Comparison of ENCODE assay signal across 24 mouse cellular contexts in genomic region chr1:127259669-127260068, GRCm38 (mm10).
"Had no signal": no experiment of that assay in that cellular context is flagged by ENCODE, and none has a peak within 500 bp of the region (broad histone marks: within the 10 kb centered on the region; RNA-seq: fewer than 3 reads in every experiment).

No protein-coding gene starts in this region.

- ATAC-seq: liver, postnatal 0 days; lung, postnatal 0 days; midbrain, embryonic 13.5 days; midbrain, embryonic 16.5 days had no signal

- H3K9me3 ChIP-seq: liver, embryonic 13.5 days; liver, embryonic 15.5 days; lung, embryonic 15.5 days; midbrain, embryonic 13.5 days; neural tube, embryonic 13.5 days; neural tube, embryonic 15.5 days; stomach, embryonic 15.5 days had no signal

- H3K4me3 ChIP-seq: liver, embryonic 13.5 days; liver, embryonic 15.5 days; lung, embryonic 15.5 days; midbrain, embryonic 13.5 days; myocyte; neural tube, embryonic 13.5 days; neural tube, embryonic 15.5 days; stomach, embryonic 15.5 days had no signal

- H3K27me3 ChIP-seq: liver, embryonic 13.5 days; liver, embryonic 15.5 days; lung, embryonic 15.5 days; midbrain, embryonic 13.5 days; neural tube, embryonic 13.5 days; neural tube, embryonic 15.5 days; stomach, embryonic 15.5 days had no signal

- H3K4me1 ChIP-seq: liver, embryonic 13.5 days; liver, embryonic 15.5 days; stomach, embryonic 15.5 days had no signal

- H3K36me3 ChIP-seq: liver, embryonic 13.5 days; liver, embryonic 15.5 days; lung, embryonic 15.5 days; stomach, embryonic 15.5 days had no signal

- DNase-seq: liver, embryonic 13.5 days; liver, postnatal 0 days; lung, adult 2 months; lung, postnatal 14 days; lung, postnatal 36 days; retina, postnatal 1 day; right cerebral cortex, adult 18-20 months; right cerebral cortex, postnatal 25 days; right cerebral cortex, postnatal 4 days; spleen, adult 18-20 months; thymus, adult 18-20 months; thymus, postnatal 14 days; thymus, postnatal 36 days had no signal

- H3K9ac ChIP-seq: liver, embryonic 13.5 days; liver, embryonic 15.5 days; liver, postnatal 0 days; lung, embryonic 15.5 days; midbrain, embryonic 13.5 days; neural tube, embryonic 13.5 days; neural tube, embryonic 15.5 days; stomach, embryonic 15.5 days had no signal

- H3K27ac ChIP-seq: liver, embryonic 13.5 days; liver, embryonic 15.5 days; lung, embryonic 15.5 days; macrophage; midbrain, embryonic 13.5 days; neural tube, embryonic 13.5 days; neural tube, embryonic 15.5 days; stomach, embryonic 15.5 days; stomach, postnatal 0 days had no signal
